Mouse (Mus musculus): Measurements from ENCODE around the gene Tmem14c.

GRCm38 (mm10) chr13:41030098-41030497, 14.0 kb downstream of the Tmem14c start:
- TF ChIP-seq CTCF (conservative IDR thresholded peaks at IDR 0.05 in 1 of 2, IDR thresholded peaks at IDR 0.05 in 1 of 2; ENCODE audit: low read depth in 2 of 2, low read length in 2 of 2) (no peak), CHD2 (IDR thresholded peaks at IDR 0.05; ENCODE audit: low read length) (no peak)

Measured in CH12.LX (cell line).